Mouse (Mus musculus) G1E (cell line): ENCODE measurements around the gene Farp2.

Experiments used
- CTCF ChIP-seq: IDR thresholded peaks from 2 replicates; pipeline ENCODE4 v1.5.1; 2012; ENCODE audit warnings: low read depth, low read length, inconsistent platforms, mixed read lengths
- POLR2AphosphoS5 ChIP-seq: IDR thresholded peaks from 2 replicates; pipeline ENCODE4 v1.6.1; 2012; ENCODE audit warnings: low read depth, low read length, inconsistent platforms; ENCODE audit not compliant: insufficient replicate concordance
- TAL1 ChIP-seq: conservative IDR thresholded peaks from 2 replicates; pipeline ENCODE4 v1.6.1; 2012; ENCODE audit warnings: low read depth, low read length, inconsistent platforms, mixed read lengths

DNA sequence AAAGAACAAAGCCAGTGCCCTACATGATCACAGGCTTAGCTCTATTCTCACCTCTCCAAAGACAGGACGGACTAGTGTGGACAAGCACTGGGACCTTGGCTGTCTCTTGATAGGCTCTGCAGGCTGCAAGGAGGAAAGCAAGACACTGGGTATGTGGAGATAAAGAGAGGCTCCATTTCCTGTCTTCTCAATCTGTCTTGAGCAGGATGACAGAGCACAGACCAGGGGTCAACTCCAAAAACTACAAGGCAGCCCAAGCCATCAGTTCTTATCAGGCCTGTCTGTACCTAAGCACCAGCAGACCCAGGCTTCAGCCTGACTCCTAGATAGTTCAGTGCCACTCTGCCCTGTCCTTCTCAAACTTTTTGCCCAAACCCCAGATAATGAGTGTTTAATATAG, 112.6 kb downstream of the Farp2 start:
- TF ChIP-seq CTCF (no peak), POLR2AphosphoS5 (no peak), TAL1 (no peak)
